Mouse (Mus musculus) Patski (cell line): Measurements from ENCODE around the gene Pdhx. TPM values are rescaled to one million over a fixed set of nuclear protein-coding genes. Genes with fewer than 3 reads are reported as not detected.
A peak's percentile ranks its signal among the peaks of the same experiment; 100 is the strongest.

ENCODE experiments used
- ATAC-seq: fragments of 100-300 bp; one replicate; pipeline ENCODE4 v1.8.0; 2021
- CTCF ChIA-PET: fragments of 350-600 bp; sonication (Branson Sonifier 250); formaldehyde crosslinking; loops from one replicate; lab custom pipeline; 2022; ENCODE audit warnings: inconsistent platforms; lab: Charles Lee
- POLR2A ChIA-PET: fragments of 350-600 bp; sonication (Branson Sonifier 250); formaldehyde crosslinking; loops from one replicate; lab custom pipeline; 2022; ENCODE audit warnings: antibody characterized with exemption, inconsistent platforms; lab: Charles Lee
- DNase-seq: peaks from one replicate; pipeline ENCODE4 v3.0.0-alpha.2; 2011; ENCODE audit warnings: low read depth, low spot score
- H3K27me3 ChIP-seq: fragments of 371-371 bp; one replicate; pipeline ENCODE4 v1.5.1; 2021
- CTCF ChIP-seq: fragments of 100-300 bp; IDR thresholded peaks from one replicate; pipeline ENCODE4 v1.5.1; 2021
- in situ Hi-C: fragments of 300-500 bp; cut with MboI; formaldehyde crosslinking; loops from 3 replicates; pipeline ENCODE4 v1.11.1; 2018; ENCODE audit warnings: low pct_unique_long_range_greater_than_20kb, mixed read lengths
- polyA plus RNA-seq: library from polyadenylated mRNA; unstranded; gene quantifications from one replicate; pipeline ENCODE4 v1.2.3, GENCODE M21; 2021

The Pdhx gene
- polyA plus RNA-seq, 1 experiment from 2014 or later = 43.4 TPM

DNA sequence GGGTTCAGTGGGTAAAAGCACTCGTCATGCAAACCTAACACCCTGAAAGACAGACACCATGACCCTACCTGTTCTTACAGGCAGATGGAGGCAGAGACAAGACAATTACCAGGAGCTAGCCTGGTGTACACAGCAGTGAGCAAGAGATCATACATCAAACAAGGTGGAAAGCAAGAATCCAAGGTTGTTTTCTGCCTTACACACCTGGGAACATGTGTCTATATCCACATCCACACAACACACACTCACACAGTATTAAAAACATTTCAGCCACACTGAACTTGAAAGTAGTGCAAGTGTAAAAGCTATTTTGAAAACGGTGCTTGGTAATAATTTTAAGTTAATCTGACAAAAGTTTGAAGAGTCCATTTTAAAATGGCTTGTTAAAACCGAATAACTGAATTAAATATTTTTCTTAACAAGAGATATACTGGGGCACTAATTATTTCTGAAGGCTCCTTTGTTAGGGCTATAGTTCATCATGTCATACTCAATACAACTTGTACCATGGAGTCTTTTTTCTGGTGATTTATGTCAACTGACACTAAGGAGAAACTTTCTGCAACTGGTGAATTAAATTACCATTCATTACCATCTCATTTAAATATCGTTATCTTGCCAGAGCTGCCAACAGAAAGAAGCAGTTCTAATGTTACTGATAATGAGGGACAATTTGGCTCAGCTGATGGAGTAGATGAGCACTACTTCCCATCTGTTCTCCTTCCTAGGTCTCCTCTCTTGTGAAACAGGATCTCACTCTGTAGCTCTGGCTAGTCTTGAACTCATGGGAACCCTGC, 52.9 kb downstream of the Pdhx start:
- TF ChIP-seq CTCF = no peak
- in situ Hi-C loops = no loop called here
- POLR2A ChIA-PET = no interaction called here
- CTCF ChIA-PET = interaction anchor here (0.7 to 2.4 kb wide), 5 partner anchors 12 to 335 kb away, joined by 3 to 8 read pairs (median 3); no protein-coding TSS in a partner anchor
- H3K27me3 ChIP-seq = no peaks in the 10 kb centered on the region
- DNase-seq (no peak), ATAC-seq (no peak)

DNA sequence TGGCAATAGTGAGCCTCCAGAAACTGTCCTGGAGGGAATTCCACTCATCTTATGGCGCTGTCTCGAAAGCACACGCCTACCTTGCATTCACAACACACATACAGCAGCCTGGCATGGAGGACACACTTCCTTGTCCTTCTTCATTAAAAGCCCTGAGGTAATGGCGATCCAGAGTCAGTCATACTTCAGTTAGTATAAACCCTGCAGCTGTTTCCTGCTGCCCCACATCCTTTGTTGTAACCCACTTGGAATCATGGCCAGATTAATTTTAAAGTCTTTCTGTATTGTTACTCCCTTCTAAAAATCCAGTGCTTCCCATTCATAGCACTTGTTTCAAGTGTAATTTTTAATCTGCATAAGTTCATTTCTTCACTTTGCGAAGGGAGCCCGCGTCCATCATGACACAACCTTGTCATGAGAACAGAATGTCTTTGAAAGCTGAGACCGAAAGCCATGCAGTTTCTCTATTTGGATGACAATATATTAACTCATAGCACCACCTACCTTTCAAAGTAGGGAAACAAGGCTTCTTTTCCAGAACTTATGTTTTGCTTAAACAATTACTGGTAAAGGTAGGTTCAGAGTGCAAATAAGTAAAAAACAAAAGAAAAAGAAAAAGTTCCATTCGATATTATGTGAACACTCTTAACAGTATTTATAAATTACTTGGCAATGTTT, 54.4 kb downstream of the Pdhx start:
- POLR2A ChIA-PET = no interaction called here
- TF ChIP-seq CTCF = peak; percentile 56
- H3K27me3 ChIP-seq = no peaks in the 10 kb centered on the region
- CTCF ChIA-PET = interaction anchor here (0.7 to 2.4 kb wide), 9 partner anchors 11 to 337 kb away, joined by 3 to 6 read pairs (median 3); no protein-coding TSS in a partner anchor
- ATAC-seq (no peak), DNase-seq (no peak)
- in situ Hi-C loops = loop anchor here (5.0 kb wide), 4 partner anchors 217 to 427 kb away; no protein-coding TSS in a partner anchor

DNA sequence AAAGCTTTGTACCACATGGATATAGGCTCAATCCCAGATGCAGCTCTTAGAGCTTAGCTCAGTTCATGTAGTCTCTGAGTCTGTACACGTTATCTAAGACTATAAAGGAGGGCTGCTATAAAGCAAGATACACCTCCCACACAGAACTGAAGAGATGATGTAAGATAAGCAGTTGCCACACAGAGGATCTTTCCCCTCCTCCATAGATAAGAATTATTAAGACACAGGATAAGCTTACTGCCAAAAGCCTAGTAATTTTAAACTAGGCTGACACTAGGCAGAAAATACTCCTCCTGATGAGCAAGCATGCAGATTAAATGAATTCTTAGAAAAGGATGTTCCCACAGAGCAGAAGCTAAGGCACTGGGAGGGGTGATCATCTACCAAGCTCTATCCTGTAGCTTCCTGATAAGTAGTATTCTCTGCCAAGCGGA, 55.9 kb downstream of the Pdhx start:
- DNase-seq = no peak

DNA sequence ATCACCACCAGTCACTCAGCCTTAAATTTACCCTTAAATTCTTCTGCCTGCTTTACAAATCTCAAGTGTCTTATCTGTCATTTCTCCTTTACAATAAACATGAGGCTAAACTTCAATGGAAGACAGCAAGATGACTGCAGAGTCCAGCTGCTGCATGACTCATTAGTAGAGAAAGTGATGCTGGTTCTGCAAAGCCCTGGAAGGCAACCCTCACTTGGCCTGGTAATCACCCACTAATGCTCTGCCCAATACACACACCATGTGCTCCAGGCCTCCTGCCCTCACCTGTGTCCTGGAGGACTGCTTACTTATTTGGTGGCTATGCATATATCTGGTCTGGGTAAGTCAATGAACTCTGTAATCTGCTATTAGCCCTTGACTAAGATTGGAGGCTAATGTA, 57.2 kb downstream of the Pdhx start:
- ATAC-seq (no peak), DNase-seq (no peak)
- no peak for TF ChIP-seq CTCF
- CTCF ChIA-PET = interaction anchor here (2.7 kb wide), 1 partner anchor 10 kb away, joined by 7 read pairs; no protein-coding TSS in a partner anchor
- H3K27me3 ChIP-seq = no peaks in the 10 kb centered on the region
- in situ Hi-C loops = loop anchor here (5.0 kb wide), 4 partner anchors 214 to 424 kb away; no protein-coding TSS in a partner anchor
- POLR2A ChIA-PET = no interaction called here

More for the DNA sequence above, 55.9 kb downstream of the Pdhx start:
- ChIA-PET CTCF (interaction anchor here (0.8 to 2.7 kb wide), 4 partner anchors 11 to 273 kb away, joined by 3 to 7 read pairs (median 4); no protein-coding TSS in a partner anchor), POLR2A (no interaction called here)
- ATAC-seq = no peak
- in situ Hi-C loops = loop anchor here (5.0 kb wide), 4 partner anchors 215 to 425 kb away; no protein-coding TSS in a partner anchor
- H3K27me3 ChIP-seq = no peaks in the 10 kb centered on the region
- no peak for TF ChIP-seq CTCF

DNA sequence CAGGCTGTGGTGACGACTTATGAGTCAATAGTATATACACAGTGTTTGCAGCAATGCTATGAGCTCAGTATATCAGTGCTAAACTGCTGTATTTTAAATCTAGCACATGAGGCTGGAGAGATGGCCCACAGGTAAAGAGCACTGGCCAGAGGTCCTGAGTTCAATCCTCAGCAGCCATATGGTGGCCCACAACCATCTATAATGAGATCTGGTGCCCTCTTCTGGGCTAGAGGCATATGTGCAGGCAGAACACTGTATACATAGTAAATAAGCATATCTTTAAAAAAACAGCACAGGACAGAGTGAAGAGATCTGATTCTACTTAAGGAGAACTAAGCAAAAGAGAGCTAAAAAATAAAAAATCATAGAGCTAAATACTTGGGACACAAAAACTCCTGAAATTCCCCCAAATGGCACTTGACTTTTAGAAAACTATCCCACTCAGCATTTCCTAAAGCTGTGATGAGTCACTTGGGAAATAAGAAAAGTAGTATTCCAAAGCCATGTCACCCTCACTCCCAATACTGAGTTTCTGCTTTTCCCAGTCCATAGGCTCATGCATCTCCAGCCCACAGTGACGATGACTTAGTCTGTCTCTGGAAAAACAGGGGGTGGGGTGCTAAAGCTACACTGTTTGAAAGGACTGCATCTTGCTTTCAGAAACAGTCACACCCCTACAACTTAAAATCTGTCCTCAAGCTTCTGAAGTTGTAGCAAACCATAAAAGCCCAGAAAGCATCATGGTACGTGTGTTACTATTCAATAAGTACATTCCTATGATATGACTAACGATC, 60.3 kb downstream of the Pdhx start:
- no peak for ATAC-seq
- ChIA-PET CTCF (interaction anchor here (0.6 to 1.3 kb wide), 7 partner anchors 9 to 326 kb away, joined by 3 to 5 read pairs (median 3); no protein-coding TSS in a partner anchor), POLR2A (interaction anchor here (0.7 kb wide), 1 partner anchor 47 kb away, joined by 3 read pairs; no protein-coding TSS in a partner anchor)
- no peaks in the 10 kb centered on the region for H3K27me3 ChIP-seq
- DNase-seq = no peak
- in situ Hi-C loops = no loop called here
- peak; percentile 63 for TF ChIP-seq CTCF

DNA sequence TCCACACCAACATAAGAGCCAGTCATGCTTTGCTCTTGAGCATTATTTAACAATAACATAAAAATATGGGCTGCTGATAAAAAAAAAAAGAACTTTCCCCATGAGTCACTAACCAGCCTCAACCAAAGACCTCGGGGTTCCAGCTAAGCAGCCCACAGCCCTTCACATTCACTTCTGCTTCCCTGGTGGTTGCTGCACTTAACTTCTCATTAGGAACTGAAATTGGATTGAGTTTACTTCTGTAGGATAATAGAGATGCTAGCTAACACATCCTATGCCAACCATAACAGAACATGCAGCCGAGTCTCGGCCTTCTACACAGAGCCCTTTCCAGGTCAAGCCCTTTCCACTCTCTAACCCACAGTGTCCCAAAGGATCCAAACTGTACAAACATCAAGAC, 65.1 kb downstream of the Pdhx start:
- CTCF ChIA-PET = interaction anchor here (1.4 kb wide), 1 partner anchor 11 kb away, joined by 6 read pairs; no protein-coding TSS in a partner anchor
- in situ Hi-C loops = no loop called here
- no peak for TF ChIP-seq CTCF
- POLR2A ChIA-PET = no interaction called here
- no peak for ATAC-seq
- DNase-seq = no peak
- H3K27me3 ChIP-seq = no peaks in the 10 kb centered on the region

DNA sequence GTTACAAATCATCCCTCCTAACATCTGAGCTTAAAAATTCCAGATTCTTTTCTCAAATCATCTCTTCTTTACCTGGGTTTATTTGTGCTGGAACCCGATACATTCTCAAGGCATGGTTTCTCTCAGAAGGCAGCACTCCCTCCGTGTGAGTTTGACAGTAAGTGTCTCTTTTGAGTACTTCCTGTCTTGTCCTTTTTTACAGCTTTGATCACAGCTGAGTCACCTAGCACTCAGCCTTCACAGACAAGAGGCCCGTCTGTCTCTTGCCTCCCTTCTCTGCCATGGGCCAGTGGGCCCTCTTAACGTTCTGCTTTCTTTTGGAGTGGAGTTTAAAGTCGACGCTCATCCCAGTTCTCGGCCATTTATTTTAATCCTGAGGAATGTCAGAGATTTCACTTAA, 68.7 kb downstream of the Pdhx start:
- DNase-seq (no peak), ATAC-seq (no peak)
- ChIA-PET CTCF (interaction anchor here (0.8 kb wide), 1 partner anchor 9 kb away, joined by 3 read pairs; no protein-coding TSS in a partner anchor), POLR2A (no interaction called here)
- no peaks in the 10 kb centered on the region for H3K27me3 ChIP-seq
- TF ChIP-seq CTCF = no peak
- in situ Hi-C loops = no loop called here

DNA sequence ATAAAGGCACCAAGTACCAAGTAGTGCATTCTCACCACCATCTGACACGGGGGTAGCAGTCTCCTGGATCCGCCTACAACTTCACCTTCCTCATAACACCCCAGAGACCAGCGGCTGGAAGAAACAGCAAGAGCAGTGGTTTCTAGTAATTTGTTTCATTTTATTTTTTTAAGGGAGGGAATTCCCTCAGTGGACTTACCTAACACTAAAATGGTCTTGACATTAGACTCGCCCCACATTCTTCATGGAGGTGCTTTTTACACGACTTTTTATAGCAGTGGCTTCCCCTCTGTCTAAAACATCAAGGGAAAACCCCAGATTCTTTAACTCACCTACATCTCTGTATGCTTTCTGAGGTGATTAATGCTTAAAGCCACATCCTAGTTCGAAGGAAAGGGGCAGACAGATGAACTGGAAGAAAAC, 74.1 kb downstream of the Pdhx start:
- in situ Hi-C loops = no loop called here
- TF ChIP-seq CTCF = no peak
- DNase-seq (no peak), ATAC-seq (no peak)
- POLR2A ChIA-PET = no interaction called here
- CTCF ChIA-PET = no interaction called here
- no peaks in the 10 kb centered on the region for H3K27me3 ChIP-seq

DNA sequence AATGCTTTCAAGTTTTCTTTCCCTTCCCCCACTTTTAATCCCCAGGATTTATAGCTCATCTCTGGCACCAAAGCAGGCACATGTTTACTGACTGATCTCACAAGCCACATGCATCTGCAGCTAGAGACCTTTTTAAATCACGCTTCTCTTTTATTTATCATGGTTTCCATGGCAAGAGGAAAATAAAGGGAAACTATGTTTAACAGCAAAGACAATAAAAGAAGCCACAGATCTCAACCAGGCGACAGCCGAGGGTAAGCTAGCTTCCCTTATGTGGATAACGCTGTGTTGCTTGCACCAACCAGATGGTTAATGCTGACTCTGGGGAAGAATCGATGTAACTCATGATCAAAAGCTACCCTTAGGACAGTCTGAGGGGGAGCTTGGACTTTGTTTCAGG, 75.0 kb downstream of the Pdhx start:
- ATAC-seq (no peak), DNase-seq (no peak)
- H3K27me3 ChIP-seq = no peaks in the 10 kb centered on the region
- POLR2A ChIA-PET = no interaction called here
- no peak for TF ChIP-seq CTCF
- CTCF ChIA-PET = no interaction called here
- in situ Hi-C loops = no loop called here

DNA sequence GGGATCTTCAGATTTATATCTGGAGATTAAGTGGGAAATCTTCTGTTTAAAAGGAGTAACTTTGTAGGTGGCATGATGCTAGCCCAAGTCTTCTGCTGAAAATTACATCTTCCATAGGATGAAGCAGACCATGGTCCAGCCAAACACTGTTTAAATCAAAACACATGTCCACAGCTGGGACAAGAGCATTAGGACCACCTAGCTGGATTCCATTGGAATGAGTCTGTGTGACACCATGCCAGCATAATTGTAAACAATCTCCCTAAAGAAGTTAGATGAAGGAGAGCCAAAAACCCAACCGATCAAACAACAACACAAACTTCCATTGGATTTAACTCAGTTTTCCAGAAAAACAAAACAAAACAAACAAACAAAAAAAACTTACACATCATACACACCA, 75.4 kb downstream of the Pdhx start:
- in situ Hi-C loops = no loop called here
- no peak for TF ChIP-seq CTCF
- ChIA-PET POLR2A (no interaction called here), CTCF (no interaction called here)
- H3K27me3 ChIP-seq = no peaks in the 10 kb centered on the region
- ATAC-seq (no peak), DNase-seq (no peak)
